Mouse (Mus musculus): ENCODE data around the gene Gm38431. TPM values are rescaled to one million over a fixed set of nuclear protein-coding genes. Genes with fewer than 3 reads are reported as not detected.
A peak's percentile ranks its signal among the peaks of the same experiment; 100 is the strongest.

The Gm38431 gene
- total RNA-seq, 1 experiment from 2014 or later: 13.1 TPM

- no peak for ATAC-seq (replicated peaks in 1 of 2; ENCODE audit: insufficient read depth in 1 of 2, low FRiP score in 2 of 2, low TSS enrichment in 1 of 2, low read depth in 1 of 2, poor library complexity in 2 of 2, severe bottlenecking in 2 of 2)
Measured at GRCm38 (mm10) chr9:21114190-21114589, 22.4 kb upstream of the Gm38431 start.

GRCm38 (mm10) chr9:21113751-21114150, 22.0 kb upstream of the Gm38431 start:
- no peak for ATAC-seq (replicated peaks in 1 of 2; ENCODE audit: insufficient read depth in 1 of 2, low FRiP score in 2 of 2, low TSS enrichment in 1 of 2, low read depth in 1 of 2, poor library complexity in 2 of 2, severe bottlenecking in 2 of 2)

GRCm38 (mm10) chr9:21107607-21108237, 15.9 kb upstream of the Gm38431 start:
- no peak for ATAC-seq (replicated peaks in 1 of 2; ENCODE audit: insufficient read depth in 1 of 2, low FRiP score in 2 of 2, low TSS enrichment in 1 of 2, low read depth in 1 of 2, poor library complexity in 2 of 2, severe bottlenecking in 2 of 2)

GRCm38 (mm10) chr9:21105760-21106564, 14.2 kb upstream of the Gm38431 start:
- ATAC-seq (replicated peaks in 1 of 2; ENCODE audit: insufficient read depth in 1 of 2, low FRiP score in 2 of 2, low TSS enrichment in 1 of 2, low read depth in 1 of 2, poor library complexity in 2 of 2, severe bottlenecking in 2 of 2): no peak

- ATAC-seq (replicated peaks in 1 of 2; ENCODE audit: insufficient read depth in 1 of 2, low FRiP score in 2 of 2, low TSS enrichment in 1 of 2, low read depth in 1 of 2, poor library complexity in 2 of 2, severe bottlenecking in 2 of 2): no peak
Measured at GRCm38 (mm10) chr9:21104814-21105213, 13.0 kb upstream of the Gm38431 start.

- ATAC-seq (replicated peaks in 1 of 2; ENCODE audit: insufficient read depth in 1 of 2, low FRiP score in 2 of 2, low TSS enrichment in 1 of 2, low read depth in 1 of 2, poor library complexity in 2 of 2, severe bottlenecking in 2 of 2): no peak
Measured at GRCm38 (mm10) chr9:21102076-21102475, 10.3 kb upstream of the Gm38431 start.

- peak; percentile 51 to 55 for ATAC-seq (replicated peaks in 1 of 2; ENCODE audit: insufficient read depth in 1 of 2, low FRiP score in 2 of 2, low TSS enrichment in 1 of 2, low read depth in 1 of 2, poor library complexity in 2 of 2, severe bottlenecking in 2 of 2)
Measured at GRCm38 (mm10) chr9:21100447-21101161, 8.8 kb upstream of the Gm38431 start.

GRCm38 (mm10) chr9:21097793-21098192, 6.0 kb upstream of the Gm38431 start:
- no peak for ATAC-seq (replicated peaks in 1 of 2; ENCODE audit: insufficient read depth in 1 of 2, low FRiP score in 2 of 2, low TSS enrichment in 1 of 2, low read depth in 1 of 2, poor library complexity in 2 of 2, severe bottlenecking in 2 of 2)

- no peak for ATAC-seq (replicated peaks in 1 of 2; ENCODE audit: insufficient read depth in 1 of 2, low FRiP score in 2 of 2, low TSS enrichment in 1 of 2, low read depth in 1 of 2, poor library complexity in 2 of 2, severe bottlenecking in 2 of 2)
Measured at GRCm38 (mm10) chr9:21095958-21096357, 4.2 kb upstream of the Gm38431 start.

- no peak for ATAC-seq (replicated peaks in 1 of 2; ENCODE audit: insufficient read depth in 1 of 2, low FRiP score in 2 of 2, low TSS enrichment in 1 of 2, low read depth in 1 of 2, poor library complexity in 2 of 2, severe bottlenecking in 2 of 2)
Measured at GRCm38 (mm10) chr9:21093423-21093822, 1.6 kb upstream of the Gm38431 start.

GRCm38 (mm10) chr9:21090972-21091706, 658 bp downstream of the Gm38431 start:
- peak in 1 of 2 experiments; percentile 1; a peak in 1 of 4 replicates for ATAC-seq (replicated peaks in 1 of 2; ENCODE audit: insufficient read depth in 1 of 2, low FRiP score in 2 of 2, low TSS enrichment in 1 of 2, low read depth in 1 of 2, poor library complexity in 2 of 2, severe bottlenecking in 2 of 2)

- no peak for ATAC-seq (replicated peaks in 1 of 2; ENCODE audit: insufficient read depth in 1 of 2, low FRiP score in 2 of 2, low TSS enrichment in 1 of 2, low read depth in 1 of 2, poor library complexity in 2 of 2, severe bottlenecking in 2 of 2)
Measured at GRCm38 (mm10) chr9:21090537-21090936, 1.3 kb downstream of the Gm38431 start.

GRCm38 (mm10) chr9:21083324-21083723, 8.5 kb downstream of the Gm38431 start:
- ATAC-seq (replicated peaks in 1 of 2; ENCODE audit: insufficient read depth in 1 of 2, low FRiP score in 2 of 2, low TSS enrichment in 1 of 2, low read depth in 1 of 2, poor library complexity in 2 of 2, severe bottlenecking in 2 of 2): no peak

GRCm38 (mm10) chr9:21081127-21081526, 10.7 kb downstream of the Gm38431 start:
- ATAC-seq (replicated peaks in 1 of 2; ENCODE audit: insufficient read depth in 1 of 2, low FRiP score in 2 of 2, low TSS enrichment in 1 of 2, low read depth in 1 of 2, poor library complexity in 2 of 2, severe bottlenecking in 2 of 2): no peak

GRCm38 (mm10) chr9:21075625-21076024, 16.2 kb downstream of the Gm38431 start:
- no peak for ATAC-seq (replicated peaks in 1 of 2; ENCODE audit: insufficient read depth in 1 of 2, low FRiP score in 2 of 2, low TSS enrichment in 1 of 2, low read depth in 1 of 2, poor library complexity in 2 of 2, severe bottlenecking in 2 of 2)

- no peak for ATAC-seq (replicated peaks in 1 of 2; ENCODE audit: insufficient read depth in 1 of 2, low FRiP score in 2 of 2, low TSS enrichment in 1 of 2, low read depth in 1 of 2, poor library complexity in 2 of 2, severe bottlenecking in 2 of 2)
Measured at GRCm38 (mm10) chr9:21074173-21074572, 17.6 kb downstream of the Gm38431 start.

- peak; percentile 89 to 92 for ATAC-seq (replicated peaks in 1 of 2; ENCODE audit: insufficient read depth in 1 of 2, low FRiP score in 2 of 2, low TSS enrichment in 1 of 2, low read depth in 1 of 2, poor library complexity in 2 of 2, severe bottlenecking in 2 of 2)
Measured at GRCm38 (mm10) chr9:21073044-21073840, 18.6 kb downstream of the Gm38431 start, which contains the start of the genes Gm49373 and Fdx1l. Gene Gm49373 (minus strand): TSS chr9:21073096. Gene Fdx1l (minus strand): TSS chr9:21073614.

Data from hematopoietic stem cell, adult 5-6 weeks (primary cell).